Mouse (Mus musculus) intestine, postnatal 0 days (tissue): ENCODE measurements around the gene Slc16a8. TPM values are rescaled to one million over a fixed set of nuclear protein-coding genes. Genes with fewer than 3 reads are reported as not detected.

Experiments
- ATAC-seq: fragments of 200-750 bp; cut with Nextera tagmentation; 2 replicates; pipeline ENCODE4 v1.8.0; 2017; ENCODE audit warnings: mild to moderate bottlenecking, moderate TSS enrichment, moderate library complexity
- H3K27ac ChIP-seq: fragments of 300-500 bp; sonication (generic); 2 replicates; pipeline ENCODE4 v1.5.1; 2014; ENCODE audit warnings: mild to moderate bottlenecking, low read depth, low read length, moderate library complexity
- H3K27me3 ChIP-seq: fragments of 300-500 bp; sonication (generic); replicated peaks from 2 replicates; pipeline ENCODE4 v1.6.1; 2014; ENCODE audit warnings: low read length, mixed read lengths; ENCODE audit not compliant: control insufficient read depth, insufficient read depth
- H3K36me3 ChIP-seq: fragments of 300-500 bp; sonication (generic); 2 replicates; pipeline ENCODE4 v1.6.1; 2014; ENCODE audit warnings: mild to moderate bottlenecking, moderate library complexity; ENCODE audit not compliant: control insufficient read depth, insufficient read depth
- H3K4me1 ChIP-seq: fragments of 300-500 bp; sonication (generic); replicated peaks from 2 replicates; pipeline ENCODE4 v1.6.1; 2014; ENCODE audit warnings: antibody characterized with exemption, low read length, mixed read lengths; ENCODE audit not compliant: control insufficient read depth, insufficient read depth
- H3K4me2 ChIP-seq: fragments of 300-500 bp; sonication (generic); replicated peaks from 2 replicates; pipeline ENCODE4 v1.6.1; 2014; ENCODE audit warnings: low read depth, mild to moderate bottlenecking, moderate library complexity
- H3K4me3 ChIP-seq: fragments of 300-500 bp; sonication (generic); 2 replicates; pipeline ENCODE4 v1.5.1; 2014; ENCODE audit warnings: low read depth, low read length
- H3K9ac ChIP-seq: fragments of 300-500 bp; sonication (generic); 2 replicates; pipeline ENCODE4 v1.6.1; 2014; ENCODE audit warnings: mild to moderate bottlenecking, low read depth, low read length
- H3K9me3 ChIP-seq: fragments of 300-500 bp; sonication (generic); 2 replicates; pipeline ENCODE4 v1.6.1; 2016; ENCODE audit warnings: mixed run types; ENCODE audit not compliant: control insufficient read depth
- CTCF ChIP-seq: sonication (generic); IDR thresholded peaks from 2 replicates; pipeline ENCODE4 v1.5.1; 2016; ENCODE audit warnings: low read depth, mild to moderate bottlenecking, control low read depth, antibody characterized with exemption, moderate library complexity
- WGBS: fragments of 180-500 bp; shearing (Covaris S2); extraction: QIAGEN DNeasy Blood & Tissue Kit; methylation state at CpG from one replicate; pipeline ENCODE4 v1.1.7; 2014; 5-methylcytosine and 5-hydroxymethylcytosine counted together
- polyA plus RNA-seq: library from polyadenylated mRNA; unstranded; fragments of >200 nt; fragmentation: Nextera tagmentation; extraction: Ambion mirVana; gene quantifications from 2 replicates; pipeline ENCODE4 v1.2.1, GENCODE M21; 2015

Slc16a8 gene
- polyA plus RNA-seq: 0.12 TPM in 1 of 2 replicates, not detected in the other

GRCm38 (mm10) chr15:79254661-79255060, at the start of gene Slc16a8:
Gene Slc16a8, minus strand, starts transcription at chr15:79254761.
- H3K9ac ChIP-seq: no peak within 1 kb of the TSS
- H3K4me1 ChIP-seq: 0 out of 2 replicates have a peak, but pooled peaks cover 5% of the 10 kb centered on the region
- H3K36me3 ChIP-seq: peaks cover 11% of the 10 kb centered on the region
- ATAC-seq: no peak
- H3K4me3 ChIP-seq: no peak within 1 kb of the TSS
- peaks cover 10% of the 10 kb centered on the region for H3K27me3 ChIP-seq
- TF ChIP-seq CTCF: no peak
- H3K9me3 ChIP-seq: no peaks in the 10 kb centered on the region
- 46% methylated on average over 3 of the region's 3 CpGs for WGBS
- no peak within 1 kb of the TSS for H3K27ac ChIP-seq
- H3K4me2 ChIP-seq: no peak within 1 kb of the TSS

DNA sequence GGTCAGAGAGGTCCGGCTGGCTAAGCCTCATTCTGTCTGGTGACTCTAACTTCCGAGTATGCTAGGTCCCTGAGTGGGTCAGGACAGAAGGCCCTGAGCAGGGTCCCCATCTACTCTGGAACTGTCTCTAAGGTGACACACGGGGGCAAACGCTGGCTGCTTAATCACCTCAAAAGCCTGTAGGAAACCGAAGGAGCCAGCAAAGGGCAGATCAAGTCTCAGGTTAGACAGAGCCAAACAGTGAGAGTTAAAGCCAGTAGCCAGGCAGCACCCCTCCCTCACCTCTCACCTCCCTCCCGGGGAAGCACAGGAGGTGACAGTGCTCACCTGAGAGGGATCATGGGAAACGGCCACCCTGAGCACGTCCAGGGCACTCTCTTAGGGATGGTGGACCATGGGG, 49.2 kb upstream of the Slc16a8 start:
- no peak for TF ChIP-seq CTCF
- no peak for ATAC-seq
- WGBS: 87% methylated on average over 8 of the region's 8 CpGs
- no peak overlapping the region for H3K4me3 ChIP-seq
- H3K9me3 ChIP-seq: no peaks in the 10 kb centered on the region
- H3K4me2 ChIP-seq: no peak overlapping the region
- H3K27ac ChIP-seq: no peak overlapping the region
- H3K4me1 ChIP-seq: no peaks in the 10 kb centered on the region
- no peaks in the 10 kb centered on the region for H3K27me3 ChIP-seq
- peaks cover 58% of the 10 kb centered on the region for H3K36me3 ChIP-seq
- H3K9ac ChIP-seq: no peak overlapping the region

DNA sequence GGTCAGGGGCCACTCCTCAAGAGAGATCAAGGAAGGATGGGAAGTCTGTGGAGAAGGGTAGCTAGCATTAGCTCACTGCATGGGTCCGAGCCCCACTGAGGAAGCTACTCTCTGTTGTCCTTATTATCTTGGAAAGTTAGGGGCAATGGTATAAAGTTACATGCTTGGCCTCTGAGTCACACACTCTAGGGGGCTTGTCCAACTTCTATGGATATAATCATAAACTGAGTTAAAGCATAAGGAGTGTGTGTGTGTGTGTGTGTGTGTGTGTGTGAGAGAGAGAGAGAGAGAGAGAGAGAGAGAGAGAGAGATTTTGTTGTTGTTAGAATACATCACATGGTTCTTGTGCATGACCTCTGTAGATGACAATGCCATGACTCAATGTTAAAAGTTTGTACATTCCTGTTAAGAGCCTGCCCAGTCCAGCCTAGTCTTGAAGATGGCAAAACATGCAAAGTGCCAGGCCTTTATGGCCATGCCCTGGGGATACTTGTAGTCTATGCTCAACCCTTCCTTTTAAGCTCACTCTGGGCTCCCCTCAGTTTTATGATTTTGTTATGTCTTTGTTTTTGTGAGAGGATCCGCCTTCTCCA, 45.1 kb upstream of the Slc16a8 start:
- 0 out of 2 replicates have a peak, but pooled peaks have one; percentile 5 for ATAC-seq
- 75% methylated on average over 2 of the region's 2 CpGs for WGBS
- no peaks in the 10 kb centered on the region for H3K9me3 ChIP-seq
- H3K27me3 ChIP-seq: no peaks in the 10 kb centered on the region
- no peaks in the 10 kb centered on the region for H3K4me1 ChIP-seq
- no peak overlapping the region for H3K9ac ChIP-seq
- peaks cover 39% of the 10 kb centered on the region for H3K36me3 ChIP-seq
- no peak overlapping the region for H3K4me3 ChIP-seq
- H3K27ac ChIP-seq: no peak overlapping the region
- no peak for TF ChIP-seq CTCF
- no peak overlapping the region for H3K4me2 ChIP-seq

DNA sequence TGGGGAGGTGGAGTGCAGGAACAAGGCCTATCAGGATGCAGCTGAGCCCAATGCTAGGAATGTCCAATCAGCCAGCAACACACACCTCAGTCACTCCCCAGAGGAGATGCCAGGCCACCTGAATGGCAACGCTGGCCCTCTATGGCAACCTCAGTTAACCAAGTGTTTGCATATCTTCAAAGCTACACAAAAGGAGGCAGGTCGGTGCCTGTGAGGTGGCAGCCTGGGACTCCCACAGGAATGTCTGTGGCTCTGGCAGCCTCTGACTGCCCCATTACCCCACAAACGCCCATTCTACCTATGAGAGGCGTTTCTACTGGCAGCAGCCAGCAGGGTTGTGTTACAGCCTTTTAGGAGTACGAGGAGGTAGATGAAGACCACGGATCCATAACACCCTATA, 44.0 kb upstream of the Slc16a8 start:
- ATAC-seq: no peak
- Histone ChIP-seq H3K36me3 (peaks cover 37% of the 10 kb centered on the region), H3K4me2 (no peak overlapping the region), H3K27me3 (no peaks in the 10 kb centered on the region), H3K9ac (no peak overlapping the region), H3K4me1 (no peaks in the 10 kb centered on the region), H3K4me3 (no peak overlapping the region), H3K9me3 (no peaks in the 10 kb centered on the region), H3K27ac (no peak overlapping the region)
- 92% methylated on average over 6 of the region's 6 CpGs for WGBS
- TF ChIP-seq CTCF: no peak

GRCm38 (mm10) chr15:79292779-79293178, 38.2 kb upstream of the Slc16a8 start:
- 87% methylated on average over 9 of the region's 9 CpGs for WGBS
- no peak for ATAC-seq
- H3K27me3 ChIP-seq: no peaks in the 10 kb centered on the region

GRCm38 (mm10) chr15:79290340-79290739, 35.8 kb upstream of the Slc16a8 start:
- Histone ChIP-seq H3K27me3 (no peaks in the 10 kb centered on the region), H3K9me3 (no peaks in the 10 kb centered on the region), H3K9ac (no peak overlapping the region), H3K4me2 (no peak overlapping the region), H3K4me3 (no peak overlapping the region), H3K27ac (no peak overlapping the region), H3K4me1 (peaks cover 13% of the 10 kb centered on the region; the same call in 1 of the 2 replicates), H3K36me3 (peaks cover 22% of the 10 kb centered on the region; the same call in 1 of the 2 replicates)
- no peak for ATAC-seq
- WGBS: 70% methylated on average over 3 of the region's 3 CpGs
- peak; percentile 45 for TF ChIP-seq CTCF

More at GRCm38 (mm10) chr15:79292779-79293178, 38.2 kb upstream of the Slc16a8 start:
- Histone ChIP-seq H3K9ac (no peak overlapping the region), H3K4me2 (no peak overlapping the region), H3K4me1 (no peaks in the 10 kb centered on the region), H3K36me3 (peaks cover 18% of the 10 kb centered on the region; the same call in 1 of the 2 replicates), H3K4me3 (no peak overlapping the region), H3K9me3 (no peaks in the 10 kb centered on the region), H3K27ac (no peak overlapping the region)
- no peak for TF ChIP-seq CTCF
